9 mouse cellular contexts compared by ENCODE assay signal in the genomic region with DNA sequence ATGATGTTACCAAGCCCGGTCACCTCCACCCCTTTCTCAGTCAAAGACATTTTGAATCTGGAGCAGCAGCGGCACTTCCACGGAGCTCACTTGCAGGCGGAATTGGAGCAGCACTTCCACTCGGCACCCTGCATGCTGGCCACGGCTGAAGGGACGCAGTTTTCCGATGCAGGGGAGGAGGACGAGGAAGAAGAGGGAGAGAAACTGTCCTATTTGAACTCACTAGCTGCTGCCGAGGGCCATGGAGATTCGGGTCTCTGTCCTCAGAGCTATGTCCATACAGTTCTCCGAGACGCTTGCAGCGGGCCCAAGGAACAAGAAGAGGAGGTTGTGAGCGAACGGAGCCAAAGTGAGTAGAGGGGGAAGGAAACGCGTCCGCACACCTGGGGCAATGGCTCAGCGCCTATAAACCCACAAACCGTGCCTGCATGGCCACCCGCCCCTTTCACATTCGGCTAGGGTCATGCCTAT. TPM values are rescaled to one million over a fixed set of nuclear protein-coding genes. Genes with fewer than 3 reads are reported as not detected.
DNase-seq lines count a peak whose midpoint lies in the region; ATAC-seq and TF ChIP-seq lines count a peak whose summit lies in the region.
"Had no signal": no experiment of that assay in that cellular context is flagged by ENCODE, and none has a peak within 500 bp of the region (broad histone marks: within the 10 kb centered on the region; RNA-seq: fewer than 3 reads in every experiment).

No protein-coding gene starts in this region.

- no peaks in the 10 kb centered on the region for H3K36me3 ChIP-seq in hindbrain, embryonic 10.5 days
- no peaks in the 10 kb centered on the region for H3K36me3 ChIP-seq in hindbrain, postnatal 0 days (ENCODE audit: insufficient read depth, low read length)
- H3K36me3 ChIP-seq in embryonic facial prominence, embryonic 12.5 days: no peaks in the 10 kb centered on the region
- no peaks in the 10 kb centered on the region for H3K36me3 ChIP-seq in hindbrain, embryonic 14.5 days (replicated peaks; ENCODE audit: control insufficient read depth, insufficient read depth)
- no peaks in the 10 kb centered on the region for H3K36me3 ChIP-seq in midbrain, embryonic 14.5 days (ENCODE audit: control insufficient read depth, insufficient read depth, low read length)

- peaks cover 100% of the 10 kb centered on the region for H3K27me3 ChIP-seq in hindbrain, embryonic 10.5 days (ENCODE audit: insufficient read depth, poor library complexity, severe bottlenecking)
- peaks cover 63% of the 10 kb centered on the region for H3K27me3 ChIP-seq in hindbrain, postnatal 0 days (ENCODE audit: insufficient read depth, low read length)
- H3K27me3 ChIP-seq in embryonic facial prominence, embryonic 12.5 days: peaks cover 88% of the 10 kb centered on the region
- H3K27me3 ChIP-seq in hindbrain, embryonic 14.5 days (ENCODE audit: control insufficient read depth, insufficient read depth, low read length): peaks cover 89% of the 10 kb centered on the region
- peaks cover 85% of the 10 kb centered on the region for H3K27me3 ChIP-seq in midbrain, embryonic 14.5 days (ENCODE audit: control insufficient read depth, insufficient read depth, low read length)

- H3K4me1 ChIP-seq in hindbrain, embryonic 10.5 days (replicated peaks): peaks cover 62% of the 10 kb centered on the region
- no peaks in the 10 kb centered on the region for H3K4me1 ChIP-seq in hindbrain, postnatal 0 days (ENCODE audit: insufficient read depth, low read length)
- peaks cover 16% of the 10 kb centered on the region; the same call in 1 of the 2 replicates for H3K4me1 ChIP-seq in embryonic facial prominence, embryonic 12.5 days
- peaks cover 7% of the 10 kb centered on the region; the same call in 1 of the 2 replicates for H3K4me1 ChIP-seq in hindbrain, embryonic 14.5 days (replicated peaks; ENCODE audit: control insufficient read depth, insufficient read depth, low read length)
- peaks cover 13% of the 10 kb centered on the region; the same call in 1 of the 2 replicates for H3K4me1 ChIP-seq in midbrain, embryonic 14.5 days (ENCODE audit: control insufficient read depth, insufficient read depth, low read length)

- H3K9me3 ChIP-seq in hindbrain, embryonic 10.5 days: no peaks in the 10 kb centered on the region
- no peaks in the 10 kb centered on the region for H3K9me3 ChIP-seq in hindbrain, postnatal 0 days (ENCODE audit: low read length)
- no peaks in the 10 kb centered on the region for H3K9me3 ChIP-seq in embryonic facial prominence, embryonic 12.5 days
- H3K9me3 ChIP-seq in hindbrain, embryonic 14.5 days (ENCODE audit: control insufficient read depth, low read length): no peaks in the 10 kb centered on the region
- no peaks in the 10 kb centered on the region for H3K9me3 ChIP-seq in midbrain, embryonic 14.5 days (ENCODE audit: control insufficient read depth, low read length)

- no peak overlapping the region for H3K9ac ChIP-seq in hindbrain, postnatal 0 days (replicated peaks; ENCODE audit: low read length)
- H3K9ac ChIP-seq in embryonic facial prominence, embryonic 12.5 days: peak overlapping the region; percentile 33; the same call in 1 of the 2 replicates
- H3K9ac ChIP-seq in hindbrain, embryonic 14.5 days: no peak overlapping the region
- H3K9ac ChIP-seq in midbrain, embryonic 14.5 days (replicated peaks; ENCODE audit: low read length): no peak overlapping the region

- H3K4me3 ChIP-seq in hindbrain, embryonic 10.5 days: peak overlapping the region; percentile 35
- no peak overlapping the region for H3K4me3 ChIP-seq in hindbrain, postnatal 0 days (ENCODE audit: low read length)
- H3K4me3 ChIP-seq in embryonic facial prominence, embryonic 12.5 days: peak overlapping the region; percentile 25
- H3K4me3 ChIP-seq in hindbrain, embryonic 14.5 days (replicated peaks; ENCODE audit: low read length): 0 out of 2 replicates have a peak overlapping the region, but pooled peaks have one; percentile 4
- H3K4me3 ChIP-seq in midbrain, embryonic 14.5 days (replicated peaks; ENCODE audit: low read depth, low read length): peak overlapping the region; percentile 26

- no peak for TF ChIP-seq CTCF in hindbrain, postnatal 0 days (IDR thresholded peaks at IDR 0.05; ENCODE audit: low read depth)

- peak; percentile 62 for DNase-seq in hindbrain, embryonic 10.5 days (ENCODE audit: low spot score)
- DNase-seq in hindbrain, postnatal 0 days (ENCODE audit: low spot score): no peak
- no peak for DNase-seq in hindbrain, embryonic 14.5 days (ENCODE audit: low spot score)
- peak; percentile 50 for DNase-seq in midbrain, embryonic 14.5 days
- no peak for DNase-seq in thymus, adult 18-20 months

- ATAC-seq in hindbrain, postnatal 0 days: no peak
- ATAC-seq in embryonic facial prominence, embryonic 12.5 days (ENCODE audit: insufficient number of reproducible peaks, insufficient read depth, low FRiP score, low TSS enrichment): no peak
- no peak for ATAC-seq in hindbrain, embryonic 14.5 days (ENCODE audit: low FRiP score)
- ATAC-seq in midbrain, embryonic 14.5 days (ENCODE audit: low FRiP score, low TSS enrichment): no peak
- ATAC-seq in cerebellum, adult (ENCODE audit: insufficient number of reproducible peaks, low FRiP score, low TSS enrichment): no peak
- ATAC-seq in monocyte, adult 5-6 weeks (replicated peaks; ENCODE audit: insufficient number of reproducible peaks, low FRiP score, low TSS enrichment, poor library complexity, severe bottlenecking): no peak

- no peak overlapping the region for H3K27ac ChIP-seq in hindbrain, embryonic 10.5 days
- no peak overlapping the region for H3K27ac ChIP-seq in hindbrain, postnatal 0 days
- no peak overlapping the region for H3K27ac ChIP-seq in embryonic facial prominence, embryonic 12.5 days
- no peak overlapping the region for H3K27ac ChIP-seq in hindbrain, embryonic 14.5 days
- no peak overlapping the region for H3K27ac ChIP-seq in midbrain, embryonic 14.5 days (replicated peaks; ENCODE audit: low read depth, low read length)

- under 1% methylated on average over 23 of the region's 23 CpGs for WGBS in hindbrain, embryonic 10.5 days
- 1% methylated on average over 23 of the region's 23 CpGs for WGBS in hindbrain, postnatal 0 days
- WGBS in embryonic facial prominence, embryonic 12.5 days: under 1% methylated on average over 23 of the region's 23 CpGs
- under 1% methylated on average over 23 of the region's 23 CpGs for WGBS in hindbrain, embryonic 14.5 days
- under 1% methylated on average over 23 of the region's 23 CpGs for WGBS in midbrain, embryonic 14.5 days

- H3K4me2 ChIP-seq in hindbrain, postnatal 0 days (ENCODE audit: low read depth, low read length): no peak overlapping the region
- H3K4me2 ChIP-seq in embryonic facial prominence, embryonic 12.5 days (replicated peaks): peak overlapping the region; percentile 24
- H3K4me2 ChIP-seq in hindbrain, embryonic 14.5 days (replicated peaks): peak overlapping the region; percentile 7; the same call in 1 of the 2 replicates
- H3K4me2 ChIP-seq in midbrain, embryonic 14.5 days (ENCODE audit: low read length): peak overlapping the region; percentile 46

RNA-seq across cellular contexts. Expression of gene Nkx2-3, which starts 0.4 kb away (rescaled TPM):
- polyA plus RNA-seq in hindbrain, embryonic 10.5 days (2016; fragmentation: Nextera tagmentation; extraction: Ambion mirVana): 0.56 and 1.0 TPM in 2 replicates
- not detected in 2 replicates for total RNA-seq in hindbrain, postnatal 0 days (2014; rRNA removed)
- not detected in 2 replicates for polyA plus RNA-seq in hindbrain, postnatal 0 days (2015; fragmentation: Nextera tagmentation; extraction: Ambion mirVana)
- 3.6 and 3.9 TPM in 2 replicates for polyA plus RNA-seq in embryonic facial prominence, embryonic 12.5 days (2016; fragmentation: Nextera tagmentation; extraction: Ambion mirVana)
- polyA plus RNA-seq in hindbrain, embryonic 14.5 days (2014; fragmentation: Nextera tagmentation; extraction: Ambion mirVana): not detected in 2 replicates
- polyA plus RNA-seq in midbrain, embryonic 14.5 days (2014; fragmentation: Nextera tagmentation; extraction: Ambion mirVana): 0.30 and 0.62 TPM in 2 replicates
- not detected in 3 replicates for total RNA-seq in monocyte, adult 5-6 weeks (2017)
- total RNA-seq: layer of hippocampus, postnatal 10 days had no signal

Comparison
In these comparisons a context has a peak if more than half of its experiments do, and no peak if none do; other contexts are left out.
1. DNase-seq: peak in hindbrain, embryonic 10.5 days (single experiment) and midbrain, embryonic 14.5 days (single experiment); none in hindbrain, postnatal 0 days (single experiment), hindbrain, embryonic 14.5 days (single experiment) and thymus, adult 18-20 months (0 of 2).